Mouse (Mus musculus) hindbrain, embryonic 13.5 days (tissue): ENCODE measurements around the gene Gm20865. TPM values are rescaled to one million over a fixed set of nuclear protein-coding genes. Genes with fewer than 3 reads are reported as not detected.
"Not testable (repeated sequence)": the region's sequence is repeated elsewhere in the genome, so short reads cannot be mapped to it uniquely, and the experiment has no call there.

Experiments
- ATAC-seq: fragments of 200-750 bp; cut with Nextera tagmentation; 2 replicates; pipeline ENCODE4 v1.8.0; 2017; ENCODE audit warnings: moderate TSS enrichment; ENCODE audit not compliant: low FRiP score
- H3K27ac ChIP-seq: fragments of 300-500 bp; sonication (generic); 2 replicates; pipeline ENCODE4 v1.5.1; 2015; ENCODE audit warnings: inconsistent platforms, mild to moderate bottlenecking, moderate library complexity
- H3K27me3 ChIP-seq: fragments of 300-500 bp; sonication (generic); 2 replicates; pipeline ENCODE4 v1.6.1; 2015; ENCODE audit warnings: mild to moderate bottlenecking, inconsistent platforms
- H3K36me3 ChIP-seq: fragments of 300-500 bp; sonication (generic); 2 replicates; pipeline ENCODE4 v1.6.1; 2015; ENCODE audit warnings: mild to moderate bottlenecking, inconsistent platforms
- H3K4me1 ChIP-seq: fragments of 300-500 bp; sonication (generic); replicated peaks from 2 replicates; pipeline ENCODE4 v1.6.1; 2015; ENCODE audit warnings: inconsistent platforms
- H3K4me2 ChIP-seq: fragments of 300-500 bp; sonication (generic); 2 replicates; pipeline ENCODE4 v1.6.1; 2015; ENCODE audit warnings: inconsistent platforms, mild to moderate bottlenecking, moderate library complexity
- H3K4me3 ChIP-seq: fragments of 300-500 bp; sonication (generic); 2 replicates; pipeline ENCODE4 v1.5.1; 2015; ENCODE audit warnings: mild to moderate bottlenecking, inconsistent platforms
- H3K9ac ChIP-seq: fragments of 300-500 bp; sonication (generic); 2 replicates; pipeline ENCODE4 v1.6.1; 2015; ENCODE audit warnings: mild to moderate bottlenecking, inconsistent platforms
- H3K9me3 ChIP-seq: fragments of 300-500 bp; sonication (generic); 2 replicates; pipeline ENCODE4 v1.6.1; 2016; ENCODE audit warnings: inconsistent platforms
- WGBS: fragments of 180-500 bp; shearing (Covaris S2); methylation state at CpG from one replicate; pipeline ENCODE4 v1.1.7; 2015; 5-methylcytosine and 5-hydroxymethylcytosine counted together
- polyA plus RNA-seq: library from polyadenylated mRNA; unstranded; fragments of >200 nt; fragmentation: Nextera tagmentation; extraction: Ambion mirVana; gene quantifications from 2 replicates; pipeline ENCODE4 v1.2.1, GENCODE M21; 2015

The Gm20865 gene
- polyA plus RNA-seq, result not detected in 2 replicates

DNA sequence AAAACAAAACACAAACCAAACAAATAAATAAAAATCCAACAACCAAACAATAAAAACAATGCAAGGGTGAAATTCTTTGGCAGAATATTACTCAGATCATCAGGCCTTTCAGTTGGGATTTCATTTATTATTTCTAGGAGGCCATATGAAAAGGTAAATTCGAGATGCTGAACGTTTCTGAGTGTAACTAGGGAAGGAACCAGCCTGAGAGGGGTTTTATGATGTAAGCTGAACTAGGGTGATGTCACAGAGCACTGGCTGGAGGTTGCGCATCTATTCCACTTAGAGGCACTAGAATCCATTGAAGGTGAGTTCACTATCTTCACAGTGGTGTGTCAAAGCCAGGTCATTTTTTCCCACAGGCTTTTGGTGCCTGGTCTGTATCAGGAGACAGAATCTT is at the start of gene Gm20865:
TSS of gene Gm20865 (plus strand) at position 301 of the 400 bp plus-strand sequence.
- not testable (repeated sequence) for H3K9me3 ChIP-seq, H3K36me3 ChIP-seq, H3K27ac ChIP-seq, H3K4me2 ChIP-seq, H3K4me3 ChIP-seq, H3K9ac ChIP-seq, ATAC-seq, H3K27me3 ChIP-seq, H3K4me1 ChIP-seq
- no CpG with 5 or more reads among the region's 3 CpGs for WGBS

Other genes with a start within 250 kb of the Gm20865 start
- gene Gm29866, start 247.9 kb upstream of the Gm20865 start, polyA plus RNA-seq, result not detected in 2 replicates
- gene Gm20909, start 77.0 kb upstream of the Gm20865 start, polyA plus RNA-seq, result not detected in 2 replicates